Mouse (Mus musculus) CH12.LX (cell line): ENCODE results near the gene Fxyd7.

Source experiments
- CTCF ChIP-seq, 2 experiments: IDR thresholded peaks in 1 of 2; conservative IDR thresholded peaks in 1 of 2; 2 replicates each; pipeline ENCODE4 v1.5.1; 2011 to 2012; ENCODE audit warnings: low read depth in 2 of 2, low read length in 2 of 2, improper control_type of control experiment in 1 of 2, inconsistent platforms in 1 of 2, mild to moderate bottlenecking in 1 of 2, moderate library complexity in 1 of 2
- MAX ChIP-seq: IDR thresholded peaks from 2 replicates; pipeline ENCODE4 v1.6.1; 2011; ENCODE audit warnings: low read length, improper control_type of control experiment
- TCF12 ChIP-seq: IDR thresholded peaks from 2 replicates; pipeline ENCODE4 v1.6.1; 2014; ENCODE audit warnings: low read depth, mild to moderate bottlenecking, inconsistent platforms, low read length, improper control_type of control experiment
- ZC3H11A ChIP-seq: IDR thresholded peaks from 2 replicates; pipeline ENCODE4 v1.6.1; 2012; ENCODE audit warnings: low read depth, mild to moderate bottlenecking, inconsistent platforms, low read length, improper control_type of control experiment

DNA sequence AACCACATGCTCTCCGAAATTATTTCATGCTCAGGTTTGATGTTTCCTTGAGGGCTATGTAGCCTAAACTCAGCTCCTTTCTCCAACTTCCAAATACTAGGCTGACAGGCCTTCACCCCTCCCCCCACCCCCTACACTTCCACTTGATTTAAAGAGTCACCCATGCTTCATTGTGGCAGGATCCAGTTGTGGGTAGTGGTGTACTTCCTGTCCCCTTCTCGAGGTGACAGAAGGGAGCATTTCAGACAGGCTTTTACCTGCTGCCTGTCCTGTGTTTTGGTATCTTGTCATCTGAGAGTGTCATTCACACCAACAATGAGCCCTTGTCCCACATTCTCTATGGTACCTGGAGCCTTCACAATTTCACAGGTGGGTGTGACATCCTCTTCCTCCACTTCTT, 36.0 kb upstream of the Fxyd7 start:
- TF ChIP-seq MAX (no peak), CTCF (conservative IDR thresholded peaks at IDR 0.05 in 1 of 2, IDR thresholded peaks at IDR 0.05 in 1 of 2; ENCODE audit: low read depth in 2 of 2, low read length in 2 of 2) (no peak), TCF12 (no peak), ZC3H11A (no peak)
